Mouse (Mus musculus): ENCODE data around the gene Scg5. TPM values are rescaled to one million over a fixed set of nuclear protein-coding genes. Genes with fewer than 3 reads are reported as not detected.

Scg5 gene
- polyA plus RNA-seq, 1 experiment from 2014 or later = 0.77 TPM

- H3K9ac ChIP-seq (ENCODE audit: low read depth, low read length) = no peak overlapping the region
- H3K36me3 ChIP-seq (ENCODE audit: control insufficient read depth, insufficient read depth, low read length) = no peaks in the 10 kb centered on the region
- H3K27me3 ChIP-seq (ENCODE audit: control insufficient read depth, insufficient read depth, low read length) = no peaks in the 10 kb centered on the region
- 57% methylated on average over 6 of the region's 6 CpGs for WGBS (ENCODE audit: insufficient replicate concordance)
- H3K4me3 ChIP-seq (ENCODE audit: low read depth, low read length) = no peak overlapping the region
- H3K4me2 ChIP-seq = no peak overlapping the region
- no peaks in the 10 kb centered on the region for H3K9me3 ChIP-seq (replicated peaks; ENCODE audit: control insufficient read depth, low read length)
- ATAC-seq (replicated peaks; ENCODE audit: insufficient number of reproducible peaks, low FRiP score, low TSS enrichment) = no peak
- no peaks in the 10 kb centered on the region for H3K4me1 ChIP-seq (ENCODE audit: control insufficient read depth, insufficient read depth, low read length)
- no peak overlapping the region for H3K27ac ChIP-seq (ENCODE audit: low read depth, low read length)
These were observed 54.6 kb downstream of the Scg5 start for GRCm38 (mm10) chr2:113774150-113774805.

GRCm38 (mm10) chr2:113768541-113769303, 60.2 kb downstream of the Scg5 start:
- no peak for ATAC-seq (replicated peaks; ENCODE audit: insufficient number of reproducible peaks, low FRiP score, low TSS enrichment)
- Histone ChIP-seq H3K4me2 (no peak overlapping the region), H3K27ac (ENCODE audit: low read depth, low read length) (no peak overlapping the region), H3K9me3 (replicated peaks; ENCODE audit: control insufficient read depth, low read length) (no peaks in the 10 kb centered on the region), H3K4me3 (ENCODE audit: low read depth, low read length) (no peak overlapping the region), H3K36me3 (ENCODE audit: control insufficient read depth, insufficient read depth, low read length) (no peaks in the 10 kb centered on the region), H3K4me1 (ENCODE audit: control insufficient read depth, insufficient read depth, low read length) (no peaks in the 10 kb centered on the region), H3K9ac (ENCODE audit: low read depth, low read length) (no peak overlapping the region), H3K27me3 (ENCODE audit: control insufficient read depth, insufficient read depth, low read length) (no peaks in the 10 kb centered on the region)
- WGBS (ENCODE audit: insufficient replicate concordance) = 75% methylated on average over 8 of the region's 8 CpGs

- Histone ChIP-seq H3K27ac (ENCODE audit: low read depth, low read length) (no peak overlapping the region), H3K4me2 (no peak overlapping the region), H3K27me3 (ENCODE audit: control insufficient read depth, insufficient read depth, low read length) (no peaks in the 10 kb centered on the region), H3K9me3 (replicated peaks; ENCODE audit: control insufficient read depth, low read length) (no peaks in the 10 kb centered on the region), H3K9ac (ENCODE audit: low read depth, low read length) (no peak overlapping the region), H3K4me1 (ENCODE audit: control insufficient read depth, insufficient read depth, low read length) (no peaks in the 10 kb centered on the region), H3K4me3 (ENCODE audit: low read depth, low read length) (no peak overlapping the region), H3K36me3 (ENCODE audit: control insufficient read depth, insufficient read depth, low read length) (no peaks in the 10 kb centered on the region)
- ATAC-seq (replicated peaks; ENCODE audit: insufficient number of reproducible peaks, low FRiP score, low TSS enrichment) = no peak
- 44% methylated on average over 1 of the region's 1 CpGs for WGBS (ENCODE audit: insufficient replicate concordance)
These were observed 63.0 kb downstream of the Scg5 start for GRCm38 (mm10) chr2:113765885-113766284.

GRCm38 (mm10) chr2:113764968-113765367, 64.0 kb downstream of the Scg5 start:
- no peak overlapping the region for H3K27ac ChIP-seq (ENCODE audit: low read depth, low read length)
- H3K36me3 ChIP-seq (ENCODE audit: control insufficient read depth, insufficient read depth, low read length) = no peaks in the 10 kb centered on the region
- H3K9me3 ChIP-seq (replicated peaks; ENCODE audit: control insufficient read depth, low read length) = no peaks in the 10 kb centered on the region
- WGBS (ENCODE audit: insufficient replicate concordance) = 79% methylated on average over 5 of the region's 5 CpGs
- H3K4me1 ChIP-seq (ENCODE audit: control insufficient read depth, insufficient read depth, low read length) = no peaks in the 10 kb centered on the region
- no peak overlapping the region for H3K4me3 ChIP-seq (ENCODE audit: low read depth, low read length)
- H3K4me2 ChIP-seq = no peak overlapping the region
- peaks cover 7% of the 10 kb centered on the region for H3K27me3 ChIP-seq (ENCODE audit: control insufficient read depth, insufficient read depth, low read length)
- no peak overlapping the region for H3K9ac ChIP-seq (ENCODE audit: low read depth, low read length)
- ATAC-seq (replicated peaks; ENCODE audit: insufficient number of reproducible peaks, low FRiP score, low TSS enrichment) = no peak

- Histone ChIP-seq H3K9ac (ENCODE audit: low read depth, low read length) (0 out of 2 replicates have a peak within 1 kb of the TSS, but pooled peaks have one; percentile 22), H3K9me3 (replicated peaks; ENCODE audit: control insufficient read depth, low read length) (no peaks in the 10 kb centered on the region), H3K27ac (ENCODE audit: low read depth, low read length) (no peak within 1 kb of the TSS), H3K4me3 (ENCODE audit: low read depth, low read length) (peak within 1 kb of the TSS; percentile 57), H3K27me3 (ENCODE audit: control insufficient read depth, insufficient read depth, low read length) (peaks cover 50% of the 10 kb centered on the region), H3K4me1 (ENCODE audit: control insufficient read depth, insufficient read depth, low read length) (peaks cover 5% of the 10 kb centered on the region), H3K36me3 (ENCODE audit: control insufficient read depth, insufficient read depth, low read length) (no peaks in the 10 kb centered on the region), H3K4me2 (peak within 1 kb of the TSS; percentile 96)
- WGBS (ENCODE audit: insufficient replicate concordance) = under 1% methylated on average over 57 of the region's 64 CpGs
- peak; percentile 43; the same call in 1 of the 2 replicates for ATAC-seq (replicated peaks; ENCODE audit: insufficient number of reproducible peaks, low FRiP score, low TSS enrichment)
These were observed 70.4 kb downstream of the Scg5 start, which contains the start of gene Grem1 for GRCm38 (mm10) chr2:113758311-113759161. Gene Grem1, minus strand, starts transcription at chr2:113758646.

GRCm38 (mm10) chr2:113757525-113758310, 71.2 kb downstream of the Scg5 start:
- Histone ChIP-seq H3K4me2 (peak overlapping the region; percentile 96), H3K9me3 (replicated peaks; ENCODE audit: control insufficient read depth, low read length) (no peaks in the 10 kb centered on the region), H3K36me3 (ENCODE audit: control insufficient read depth, insufficient read depth, low read length) (no peaks in the 10 kb centered on the region), H3K27ac (ENCODE audit: low read depth, low read length) (no peak overlapping the region), H3K4me1 (ENCODE audit: control insufficient read depth, insufficient read depth, low read length) (peaks cover 5% of the 10 kb centered on the region), H3K9ac (ENCODE audit: low read depth, low read length) (0 out of 2 replicates have a peak overlapping the region, but pooled peaks have one; percentile 22), H3K4me3 (ENCODE audit: low read depth, low read length) (peak overlapping the region; percentile 57), H3K27me3 (ENCODE audit: control insufficient read depth, insufficient read depth, low read length) (peaks cover 50% of the 10 kb centered on the region)
- WGBS (ENCODE audit: insufficient replicate concordance) = 1% methylated on average over 47 of the region's 47 CpGs
- ATAC-seq (replicated peaks; ENCODE audit: insufficient number of reproducible peaks, low FRiP score, low TSS enrichment) = peak; percentile 43; the same call in 1 of the 2 replicates

GRCm38 (mm10) chr2:113756924-113757524, 71.9 kb downstream of the Scg5 start:
- Histone ChIP-seq H3K4me1 (ENCODE audit: control insufficient read depth, insufficient read depth, low read length) (peaks cover 5% of the 10 kb centered on the region), H3K4me2 (peak overlapping the region; percentile 96), H3K9ac (ENCODE audit: low read depth, low read length) (no peak overlapping the region), H3K4me3 (ENCODE audit: low read depth, low read length) (peak overlapping the region; percentile 57), H3K36me3 (ENCODE audit: control insufficient read depth, insufficient read depth, low read length) (no peaks in the 10 kb centered on the region), H3K27ac (ENCODE audit: low read depth, low read length) (no peak overlapping the region), H3K27me3 (ENCODE audit: control insufficient read depth, insufficient read depth, low read length) (peaks cover 50% of the 10 kb centered on the region), H3K9me3 (replicated peaks; ENCODE audit: control insufficient read depth, low read length) (no peaks in the 10 kb centered on the region)
- ATAC-seq (replicated peaks; ENCODE audit: insufficient number of reproducible peaks, low FRiP score, low TSS enrichment) = no peak
- WGBS (ENCODE audit: insufficient replicate concordance) = under 1% methylated on average over 12 of the region's 12 CpGs

Measured in heart, embryonic 11.5 days (tissue).